ENCODE assay signal across 8 mouse cellular contexts in genomic region chr14:47093355-47093792, GRCm38 (mm10).
A peak's percentile ranks its signal among the peaks of the same experiment; 100 is the strongest.
DNase-seq lines count a peak whose midpoint lies in the region; ATAC-seq and TF ChIP-seq lines count a peak whose summit lies in the region.

No protein-coding gene starts in this region.

- no peak for TF ChIP-seq EP300 in lung, postnatal 0 days (IDR thresholded peaks at IDR 0.05)

- no peak overlapping the region for H3K27ac ChIP-seq in embryonic facial prominence, embryonic 13.5 days
- H3K27ac ChIP-seq in embryonic facial prominence, embryonic 10.5 days (replicated peaks), result no peak overlapping the region
- H3K27ac ChIP-seq in intestine, embryonic 15.5 days, result peak overlapping the region; percentile 36; the same call in 1 of the 2 replicates
- H3K27ac ChIP-seq in lung, postnatal 0 days (ENCODE audit: low read length), result no peak overlapping the region; the same call in 1 of the 2 replicates
- H3K27ac ChIP-seq in midbrain, embryonic 15.5 days, result no peak overlapping the region

- H3K36me3 ChIP-seq in embryonic facial prominence, embryonic 13.5 days, result peaks cover 32% of the 10 kb centered on the region
- H3K36me3 ChIP-seq in embryonic facial prominence, embryonic 10.5 days (replicated peaks), result peaks cover 14% of the 10 kb centered on the region; the same call in 1 of the 2 replicates
- H3K36me3 ChIP-seq in intestine, embryonic 15.5 days, result no peaks in the 10 kb centered on the region
- no peaks in the 10 kb centered on the region for H3K36me3 ChIP-seq in lung, postnatal 0 days (ENCODE audit: insufficient read depth, low read length)
- H3K36me3 ChIP-seq in midbrain, embryonic 15.5 days (replicated peaks), result no peaks in the 10 kb centered on the region

- ATAC-seq in embryonic facial prominence, embryonic 13.5 days (ENCODE audit: insufficient number of reproducible peaks, insufficient read depth, low FRiP score, low TSS enrichment, low read depth), result no peak
- ATAC-seq in intestine, embryonic 15.5 days, result peak; percentile 67
- peak; percentile 75 for ATAC-seq in lung, postnatal 0 days
- ATAC-seq in midbrain, embryonic 15.5 days (replicated peaks), result no peak

- 72% methylated on average over 16 of the region's 16 CpGs for WGBS in embryonic facial prominence, embryonic 13.5 days
- WGBS in embryonic facial prominence, embryonic 10.5 days, result 78% methylated on average over 16 of the region's 16 CpGs
- 27% methylated on average over 16 of the region's 16 CpGs for WGBS in intestine, embryonic 15.5 days
- 23% methylated on average over 16 of the region's 16 CpGs for WGBS in lung, postnatal 0 days
- 74% methylated on average over 16 of the region's 16 CpGs for WGBS in midbrain, embryonic 15.5 days

- peaks cover 5% of the 10 kb centered on the region; the same call in 1 of the 2 replicates for H3K4me1 ChIP-seq in embryonic facial prominence, embryonic 13.5 days
- H3K4me1 ChIP-seq in embryonic facial prominence, embryonic 10.5 days, result 0 out of 2 replicates have a peak, but pooled peaks cover 4% of the 10 kb centered on the region
- peaks cover 6% of the 10 kb centered on the region; the same call in 1 of the 2 replicates for H3K4me1 ChIP-seq in intestine, embryonic 15.5 days (replicated peaks)
- H3K4me1 ChIP-seq in lung, postnatal 0 days (ENCODE audit: insufficient read depth, low read depth, low read length), result peaks cover 12% of the 10 kb centered on the region; the same call in 1 of the 2 replicates
- H3K4me1 ChIP-seq in midbrain, embryonic 15.5 days, result no peaks in the 10 kb centered on the region

- no peaks in the 10 kb centered on the region for H3K27me3 ChIP-seq in embryonic facial prominence, embryonic 13.5 days
- no peaks in the 10 kb centered on the region for H3K27me3 ChIP-seq in embryonic facial prominence, embryonic 10.5 days (replicated peaks; ENCODE audit: low read depth, poor library complexity, severe bottlenecking)
- H3K27me3 ChIP-seq in intestine, embryonic 15.5 days (replicated peaks), result no peaks in the 10 kb centered on the region
- no peaks in the 10 kb centered on the region for H3K27me3 ChIP-seq in lung, postnatal 0 days (replicated peaks; ENCODE audit: insufficient read depth, low read length)
- no peaks in the 10 kb centered on the region for H3K27me3 ChIP-seq in midbrain, embryonic 15.5 days (replicated peaks)

- H3K9me3 ChIP-seq in embryonic facial prominence, embryonic 13.5 days, result no peaks in the 10 kb centered on the region
- no peaks in the 10 kb centered on the region for H3K9me3 ChIP-seq in embryonic facial prominence, embryonic 10.5 days
- H3K9me3 ChIP-seq in intestine, embryonic 15.5 days, result no peaks in the 10 kb centered on the region
- H3K9me3 ChIP-seq in lung, postnatal 0 days (ENCODE audit: low read length), result no peaks in the 10 kb centered on the region
- no peaks in the 10 kb centered on the region for H3K9me3 ChIP-seq in midbrain, embryonic 15.5 days

- peak overlapping the region; percentile 11; the same call in 1 of the 2 replicates for H3K9ac ChIP-seq in embryonic facial prominence, embryonic 13.5 days
- H3K9ac ChIP-seq in intestine, embryonic 15.5 days, result no peak overlapping the region
- no peak overlapping the region for H3K9ac ChIP-seq in lung, postnatal 0 days (replicated peaks; ENCODE audit: low read depth)
- H3K9ac ChIP-seq in midbrain, embryonic 15.5 days, result no peak overlapping the region

- peak; percentile 39 for TF ChIP-seq CTCF in lung, postnatal 0 days (IDR thresholded peaks at IDR 0.05)

- no peak overlapping the region for H3K4me2 ChIP-seq in embryonic facial prominence, embryonic 13.5 days
- H3K4me2 ChIP-seq in intestine, embryonic 15.5 days (replicated peaks), result no peak overlapping the region; the same call in 1 of the 2 replicates
- peak overlapping the region; percentile 14; the same call in 1 of the 2 replicates for H3K4me2 ChIP-seq in lung, postnatal 0 days (replicated peaks; ENCODE audit: low read depth, low read length)
- no peak overlapping the region for H3K4me2 ChIP-seq in midbrain, embryonic 15.5 days

- intact Hi-C loops in heart, postnatal 36 days (cut with DNase I), result no loop called here

- no peak overlapping the region for H3K4me3 ChIP-seq in embryonic facial prominence, embryonic 13.5 days
- no peak overlapping the region for H3K4me3 ChIP-seq in embryonic facial prominence, embryonic 10.5 days
- no peak overlapping the region for H3K4me3 ChIP-seq in intestine, embryonic 15.5 days (replicated peaks)
- H3K4me3 ChIP-seq in lung, postnatal 0 days (ENCODE audit: low read depth, low read length), result no peak overlapping the region
- H3K4me3 ChIP-seq in midbrain, embryonic 15.5 days, result no peak overlapping the region

- no peak for DNase-seq in embryonic facial prominence, embryonic 10.5 days (ENCODE audit: low spot score)
- DNase-seq in ZHBTc4 (ENCODE audit: low read depth, low spot score), result peak; percentile 37
- peak; percentile 81 for DNase-seq in lung, postnatal 0 days (ENCODE audit: low spot score)
- no peak for DNase-seq in thymus, postnatal 36 days
- no peak for DNase-seq in heart, postnatal 36 days

Comparison
In these comparisons a context has a peak if more than half of its experiments do, and no peak if none do; other contexts are left out.
1. ATAC-seq: peak in intestine, embryonic 15.5 days (single experiment) and lung, postnatal 0 days (single experiment); none in embryonic facial prominence, embryonic 13.5 days (single experiment) and midbrain, embryonic 15.5 days (single experiment).
2. DNase-seq: peak in ZHBTc4 (single experiment) and lung, postnatal 0 days (single experiment); none in embryonic facial prominence, embryonic 10.5 days (single experiment), thymus, postnatal 36 days (0 of 2) and heart, postnatal 36 days (0 of 2).